17 mouse cellular contexts compared by ENCODE assay signal in the genomic region with DNA sequence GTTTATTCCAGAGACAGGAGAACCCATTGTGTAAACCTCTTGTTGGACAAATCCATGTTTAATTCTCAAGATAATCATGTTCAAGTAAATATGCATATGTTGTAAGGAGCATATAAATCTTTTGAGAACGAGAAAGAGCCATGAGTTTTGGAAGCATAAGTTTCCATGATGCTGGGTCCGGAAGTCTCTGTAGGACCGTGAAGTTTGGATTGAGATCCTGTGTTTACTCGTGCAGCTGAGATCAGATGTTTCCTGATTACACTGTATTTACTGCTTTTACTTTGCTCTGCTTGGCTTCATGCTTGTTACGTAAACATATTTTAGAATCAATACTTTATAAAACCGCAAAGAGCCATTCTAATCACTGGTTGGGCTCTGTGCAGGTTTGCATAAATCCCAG.
"Had no signal": no experiment of that assay in that cellular context is flagged by ENCODE, and none has a peak within 500 bp of the region (broad histone marks: within the 10 kb centered on the region; RNA-seq: fewer than 3 reads in every experiment).

No protein-coding gene starts in this region.

- H3K4me2 ChIP-seq: liver, embryonic 12.5 days; midbrain, embryonic 12.5 days; neural tube, embryonic 13.5 days; neural tube, embryonic 15.5 days had no signal

- ATAC-seq: liver, embryonic 12.5 days; midbrain, embryonic 16.5 days had no signal

- DNase-seq: midbrain, embryonic 14.5 days; retina, postnatal 1 day; right cerebral cortex, adult 18-20 months; right cerebral cortex, postnatal 25 days; right cerebral cortex, postnatal 4 days; spleen, adult 18-20 months; thymus, adult 18-20 months; thymus, postnatal 25 days; thymus, postnatal 4 days had no signal

- H3K27ac ChIP-seq: liver, embryonic 12.5 days; liver, embryonic 14.5 days; midbrain, embryonic 10.5 days; midbrain, embryonic 12.5 days; neural tube, embryonic 13.5 days; neural tube, embryonic 15.5 days had no signal

- H3K9ac ChIP-seq: liver, embryonic 12.5 days; liver, embryonic 14.5 days; midbrain, embryonic 12.5 days; neural tube, embryonic 13.5 days; neural tube, embryonic 15.5 days had no signal

- H3K9me3 ChIP-seq: liver, embryonic 12.5 days; midbrain, embryonic 10.5 days; midbrain, embryonic 12.5 days; neural tube, embryonic 13.5 days; neural tube, embryonic 15.5 days had no signal

- H3K4me1 ChIP-seq: liver, embryonic 12.5 days; midbrain, embryonic 10.5 days; midbrain, embryonic 12.5 days; neural tube, embryonic 13.5 days; neural tube, embryonic 15.5 days had no signal

- H3K4me3 ChIP-seq: liver, embryonic 12.5 days; midbrain, embryonic 10.5 days; midbrain, embryonic 12.5 days; myocyte; neural tube, embryonic 13.5 days; neural tube, embryonic 15.5 days had no signal

- H3K36me3 ChIP-seq: liver, embryonic 12.5 days; midbrain, embryonic 10.5 days; midbrain, embryonic 12.5 days; neural tube, embryonic 13.5 days; neural tube, embryonic 15.5 days had no signal

- H3K27me3 ChIP-seq: liver, embryonic 12.5 days; midbrain, embryonic 12.5 days; neural tube, embryonic 13.5 days; neural tube, embryonic 15.5 days had no signal
